Mouse (Mus musculus): ENCODE measurements around the gene Rad9a.

Gene Rad9a

GRCm38 (mm10) chr19:4193129-4193528 lies 8.3 kb downstream of the Rad9a start:
- no peak for DNase-seq (ENCODE audit: low spot score in 2 of 2)

GRCm38 (mm10) chr19:4192251-4192985 lies 9.0 kb downstream of the Rad9a start:
- no peak for DNase-seq (ENCODE audit: low spot score in 2 of 2)

- DNase-seq (ENCODE audit: low spot score in 2 of 2), result peak; percentile 91 to 96
These were observed 9.8 kb downstream of the Rad9a start, which contains the start of gene Ppp1ca for GRCm38 (mm10) chr19:4191528-4192250. Ppp1ca (plus strand) TSS chr19:4192065.

GRCm38 (mm10) chr19:4190831-4191334 lies 10.6 kb downstream of the Rad9a start, which contains the start of gene Tbc1d10c:
Tbc1d10c (minus strand) TSS chr19:4191284.
- DNase-seq (ENCODE audit: low spot score in 2 of 2), result peak; percentile 79 to 87

- no peak for DNase-seq (ENCODE audit: low spot score in 2 of 2)
These were observed 12.3 kb downstream of the Rad9a start for GRCm38 (mm10) chr19:4189051-4189620.

GRCm38 (mm10) chr19:4187303-4187702 lies 14.2 kb downstream of the Rad9a start:
- DNase-seq (ENCODE audit: low spot score in 2 of 2), result no peak

GRCm38 (mm10) chr19:4184976-4185975 lies 16.2 kb downstream of the Rad9a start:
- DNase-seq (ENCODE audit: low spot score in 2 of 2), result peak; percentile 77

GRCm38 (mm10) chr19:4183689-4184088 lies 17.8 kb downstream of the Rad9a start:
- DNase-seq (ENCODE audit: low spot score in 2 of 2), result no peak

- peak; percentile 55 to 81 for DNase-seq (ENCODE audit: low spot score in 2 of 2)
These were observed 19.6 kb downstream of the Rad9a start for GRCm38 (mm10) chr19:4181892-4182291.

GRCm38 (mm10) chr19:4180411-4180810 lies 21.1 kb downstream of the Rad9a start:
- no peak for DNase-seq (ENCODE audit: low spot score in 2 of 2)

- no peak for DNase-seq (ENCODE audit: low spot score in 2 of 2)
These were observed 26.0 kb downstream of the Rad9a start, which contains the start of gene Carns1 for GRCm38 (mm10) chr19:4175368-4175947. Carns1 (minus strand) TSS chr19:4175479.

- DNase-seq (ENCODE audit: low spot score in 2 of 2), result no peak
These were observed 28.5 kb downstream of the Rad9a start for GRCm38 (mm10) chr19:4172925-4173324.

- DNase-seq (ENCODE audit: low spot score in 2 of 2), result no peak
These were observed 29.8 kb downstream of the Rad9a start for GRCm38 (mm10) chr19:4171393-4172290.

GRCm38 (mm10) chr19:4170723-4171392 lies 30.6 kb downstream of the Rad9a start:
- no peak for DNase-seq (ENCODE audit: low spot score in 2 of 2)

GRCm38 (mm10) chr19:4169810-4170209 lies 31.7 kb downstream of the Rad9a start:
- DNase-seq (ENCODE audit: low spot score in 2 of 2), result no peak

- DNase-seq (ENCODE audit: low spot score in 2 of 2), result peak; percentile 99
These were observed 32.1 kb downstream of the Rad9a start for GRCm38 (mm10) chr19:4169378-4169784.

- DNase-seq (ENCODE audit: low spot score in 2 of 2), result no peak
These were observed 34.6 kb downstream of the Rad9a start for GRCm38 (mm10) chr19:4166678-4167476.

- DNase-seq (ENCODE audit: low spot score in 2 of 2), result no peak
These were observed 36.7 kb downstream of the Rad9a start for GRCm38 (mm10) chr19:4164721-4165120.
